Mouse (Mus musculus) CH12.LX (cell line): ENCODE results near the gene Selplg. TPM values are rescaled to one million over a fixed set of nuclear protein-coding genes. Genes with fewer than 3 reads are reported as not detected.

Source experiments
- DNase-seq: peaks from one replicate; pipeline ENCODE4 v3.0.0-alpha.2; 2013; ENCODE audit errors: extremely low read depth
- H3K27ac ChIP-seq: 2 replicates; pipeline ENCODE4 v1.5.1; 2012; ENCODE audit warnings: low read depth, mild to moderate bottlenecking, control low read depth, moderate library complexity; ENCODE audit not compliant: insufficient read depth
- H3K27me3 ChIP-seq: replicated peaks from 2 replicates; pipeline ENCODE3; 2012; ENCODE audit warnings: inconsistent platforms
- H3K36me3 ChIP-seq, 2 experiments: replicated peaks in 1 of 2; 2 replicates each; pipeline versions ENCODE3 to v1.6.1; 2012; ENCODE audit warnings: inconsistent platforms in 1 of 2, low read length in 1 of 2, mild to moderate bottlenecking in 1 of 2, mixed read lengths in 1 of 2, moderate library complexity in 1 of 2; ENCODE audit not compliant: control insufficient read depth in 1 of 2, insufficient read depth in 1 of 2
- H3K4me1 ChIP-seq, 2 experiments: 2 replicates each; pipeline ENCODE4 v1.6.1; 2012; ENCODE audit warnings: inconsistent platforms in 1 of 2, moderate library complexity in 1 of 2; ENCODE audit not compliant: insufficient read depth in 2 of 2, control insufficient read depth in 1 of 2
- H3K4me2 ChIP-seq: 2 replicates; pipeline ENCODE4 v1.6.1; 2012; ENCODE audit warnings: low read depth, mild to moderate bottlenecking, control low read depth; ENCODE audit not compliant: poor library complexity, insufficient read depth, severe bottlenecking
- H3K4me3 ChIP-seq, 3 experiments: fragments of 150-350 bp in 1 of 3; sonication (generic) in 1 of 3; replicated peaks in 1 of 3; 2 replicates each; pipeline versions ENCODE3 to v1.5.1; 2011 to 2012; ENCODE audit warnings: low read depth in 2 of 3, low read length in 2 of 3, mild to moderate bottlenecking in 2 of 3, moderate library complexity in 2 of 3, control low read depth in 1 of 3, improper control_type of control experiment in 1 of 3, inconsistent platforms in 1 of 3, mixed read lengths in 1 of 3; ENCODE audit not compliant: poor library complexity in 1 of 3
- H3K79me2 ChIP-seq: replicated peaks from 2 replicates; pipeline ENCODE4 v1.6.1; 2012; ENCODE audit warnings: mild to moderate bottlenecking, moderate library complexity; ENCODE audit not compliant: control insufficient read depth, poor library complexity, insufficient read depth, severe bottlenecking; ENCODE audit errors: extremely low read depth
- H3K9ac ChIP-seq: 2 replicates; pipeline ENCODE4 v1.6.1; 2012; ENCODE audit warnings: low read depth, mild to moderate bottlenecking, control low read depth, moderate library complexity; ENCODE audit not compliant: insufficient read depth
- H3K9me3 ChIP-seq: replicated peaks from 2 replicates; pipeline ENCODE3; 2012; ENCODE audit warnings: low read length, inconsistent platforms, mixed read lengths
- BHLHE40 ChIP-seq: IDR thresholded peaks from 2 replicates; pipeline ENCODE4 v1.6.1; 2011; ENCODE audit warnings: mild to moderate bottlenecking, low read depth, low read length, improper control_type of control experiment
- CTCF ChIP-seq, 2 experiments: IDR thresholded peaks in 1 of 2; conservative IDR thresholded peaks in 1 of 2; 2 replicates each; pipeline ENCODE4 v1.5.1; 2011 to 2012; ENCODE audit warnings: low read depth in 2 of 2, low read length in 2 of 2, improper control_type of control experiment in 1 of 2, inconsistent platforms in 1 of 2, mild to moderate bottlenecking in 1 of 2, moderate library complexity in 1 of 2
- E2F4 ChIP-seq: IDR thresholded peaks from 2 replicates; pipeline ENCODE4 v1.6.1; 2011; ENCODE audit warnings: low read depth, low read length, improper control_type of control experiment; ENCODE audit not compliant: insufficient replicate concordance
- MAFK ChIP-seq: IDR thresholded peaks from 2 replicates; pipeline ENCODE4 v1.6.1; 2011; ENCODE audit warnings: low read length, improper control_type of control experiment; ENCODE audit not compliant: insufficient replicate concordance
- MXI1 ChIP-seq: IDR thresholded peaks from 2 replicates; pipeline ENCODE4 v1.6.1; 2011; ENCODE audit warnings: mild to moderate bottlenecking, low read depth, low read length, improper control_type of control experiment
- MYC ChIP-seq: IDR thresholded peaks from 2 replicates; pipeline ENCODE4 v1.6.1; 2011; ENCODE audit warnings: low read depth, mild to moderate bottlenecking, improper control_type of control experiment, low read length
- NELFE ChIP-seq: IDR thresholded peaks from 2 replicates; pipeline ENCODE4 v1.6.1; 2011; ENCODE audit warnings: low read depth, low read length, improper control_type of control experiment
- POLR2A ChIP-seq: IDR thresholded peaks from 2 replicates; pipeline ENCODE4 v1.6.1; 2011; ENCODE audit warnings: low read depth, mild to moderate bottlenecking, improper control_type of control experiment, low read length
- POLR2AphosphoS2 ChIP-seq: IDR thresholded peaks from 2 replicates; pipeline ENCODE4 v1.6.1; 2011; ENCODE audit warnings: low read depth, low read length, improper control_type of control experiment
- RAD21 ChIP-seq: IDR thresholded peaks from 2 replicates; pipeline ENCODE4 v1.6.1; 2011; ENCODE audit warnings: low read depth, mild to moderate bottlenecking, low read length, improper control_type of control experiment, moderate library complexity
- SIN3A ChIP-seq: IDR thresholded peaks from 2 replicates; pipeline ENCODE4 v1.6.1; 2012; ENCODE audit warnings: low read length, improper control_type of control experiment, inconsistent platforms
- SMC3 ChIP-seq: IDR thresholded peaks from 2 replicates; pipeline ENCODE4 v1.6.1; 2011; ENCODE audit warnings: low read depth, low read length, improper control_type of control experiment
- TBP ChIP-seq: conservative IDR thresholded peaks from 2 replicates; pipeline ENCODE4 v1.6.1; 2011; ENCODE audit warnings: low read depth, low read length, improper control_type of control experiment
- USF2 ChIP-seq: conservative IDR thresholded peaks from 2 replicates; pipeline ENCODE4 v1.6.1; 2011; ENCODE audit warnings: low read depth, low read length, improper control_type of control experiment
- ZKSCAN1 ChIP-seq: IDR thresholded peaks from 2 replicates; pipeline ENCODE4 v1.6.1; 2012; ENCODE audit warnings: low read depth, inconsistent platforms, low read length, improper control_type of control experiment, borderline replicate concordance
- ZNF384 ChIP-seq: IDR thresholded peaks from 2 replicates; pipeline ENCODE4 v1.6.1; 2012; ENCODE audit warnings: low read depth, low read length, improper control_type of control experiment, inconsistent platforms
- dilution Hi-C: fragments of 300-500 bp; cut with MboI; formaldehyde crosslinking; loops from 2 replicates; pipeline ENCODE4 v1.14.3; 2020; ENCODE audit warnings: low sequenced_read_pairs; ENCODE audit not compliant: extremely low pct_unique_long_range_greater_than_20kb, extremely low pct_ligation_motif_present
- in situ Hi-C: fragments of 300-500 bp; cut with MboI; formaldehyde crosslinking; loops from 3 replicates; pipeline ENCODE4 v1.14.3; 2019; ENCODE audit warnings: low sequenced_read_pairs, low pct_ligation_motif_present, low pct_unique_long_range_greater_than_20kb, mixed read lengths
- polyA plus RNA-seq: library from polyadenylated mRNA; unstranded; fragments of >175 nt; gene quantifications from 2 replicates; pipeline ENCODE4 v1.2.1, GENCODE M21; 2012; ENCODE audit warnings: low read depth; ENCODE audit not compliant: insufficient read length
- total RNA-seq, 2 experiments: library from RNA; depleted of rRNA; stranded (reverse); fragments of 300-350 nt in 1 of 2; fragments of >200 nt in 1 of 2; gene quantifications; 2 replicates each; pipeline ENCODE4 v1.2.3; 2012 to 2014

The Selplg gene
- total and polyA plus RNA-seq, 3 experiments, result 29.4 to 58.5 (median 41.6) TPM

- Histone ChIP-seq H3K4me3 (no peak overlapping the region), H3K36me3 (peaks cover 6 to 22% of the 10 kb centered on the region in 2 experiments), H3K27ac (no peak overlapping the region), H3K79me2 (no peaks in the 10 kb centered on the region), H3K27me3 (no peaks in the 10 kb centered on the region), H3K9me3 (peaks cover 4% of the 10 kb centered on the region), H3K4me2 (no peak overlapping the region), H3K4me1 (peaks cover 25 to 63% of the 10 kb centered on the region in 2 experiments), H3K9ac (no peak overlapping the region)
- in situ Hi-C loops (no loop called here), dilution Hi-C loops (no loop called here)
- no peak for TF ChIP-seq RAD21
- no peak for TF ChIP-seq ZKSCAN1
- TF ChIP-seq SMC3, result no peak
- TF ChIP-seq E2F4, result no peak
- TF ChIP-seq POLR2A, result no peak
- TF ChIP-seq MAFK, result no peak
- TF ChIP-seq POLR2AphosphoS2, result no peak
- no peak for TF ChIP-seq TBP
- no peak for TF ChIP-seq NELFE
- no peak for TF ChIP-seq SIN3A
- no peak for DNase-seq
Observed at GRCm38 (mm10) chr5:113781254-113781653, 51.2 kb downstream of the Selplg start.

GRCm38 (mm10) chr5:113780763-113781162 lies 51.7 kb downstream of the Selplg start:
- H3K4me3 ChIP-seq, result no peak overlapping the region
- peaks cover 4% of the 10 kb centered on the region for H3K9me3 ChIP-seq
- DNase-seq, result no peak
- no peaks in the 10 kb centered on the region for H3K79me2 ChIP-seq
- H3K9ac ChIP-seq, result no peak overlapping the region
- H3K27ac ChIP-seq, result no peak overlapping the region
- no peak overlapping the region for H3K4me2 ChIP-seq
- in situ Hi-C loops, result no loop called here
- no peaks in the 10 kb centered on the region for H3K27me3 ChIP-seq
- peaks cover 9 to 26% of the 10 kb centered on the region in 2 experiments for H3K36me3 ChIP-seq
- dilution Hi-C loops, result no loop called here
- peaks cover 30 to 65% of the 10 kb centered on the region in 2 experiments for H3K4me1 ChIP-seq
- TF ChIP-seq ZNF384 (no peak), POLR2A (no peak), SIN3A (no peak), MYC (no peak), USF2 (no peak), BHLHE40 (no peak), MXI1 (no peak), CTCF (conservative IDR thresholded peaks at IDR 0.05 in 1 of 2, IDR thresholded peaks at IDR 0.05 in 1 of 2; ENCODE audit: low read depth in 2 of 2, low read length in 2 of 2) (no peak), SMC3 (no peak)
